Mouse (Mus musculus) adipose tissue, adult 10 weeks (tissue): Measurements from ENCODE around the gene Prnd. TPM values are rescaled to one million over a fixed set of nuclear protein-coding genes. Genes with fewer than 3 reads are reported as not detected.

Experiments
- polyA plus RNA-seq: library from polyadenylated mRNA; stranded (reverse); fragments of 350-450 nt; fragmentation: Illumina TruSeq; extraction: RNeasy Lipid Tissue Mini Kit (QIAGEN cat#74804); gene quantifications from one replicate; pipeline ENCODE4 v1.2.3, GENCODE M21; 2014; ENCODE audit warnings: low read depth, low replicate concordance

Gene Prnd
- 11.5 TPM for polyA plus RNA-seq

GRCm38 (mm10) chr2:131950598-131951095 is at the start of gene Prnd:
Prnd (plus strand) TSS chr2:131950861.

GRCm38 (mm10) chr2:131909683-131910572 is 40.7 kb upstream of the Prnd start, which contains the start of the genes Prnp and Prn:
Prnp (plus strand) TSS chr2:131909928.
Prn (plus strand) TSS chr2:131909957.

Other genes starting within 250 kb of the Prnd start
- 0.20 TPM for gene Erv3, start 91.1 kb upstream of the Prnd start, polyA plus RNA-seq
- 245 TPM for gene Prnp, start 40.9 kb upstream of the Prnd start, polyA plus RNA-seq
- gene Prn, start 40.9 kb upstream of the Prnd start, polyA plus RNA-seq: not detected
- gene Rassf2, start 79.4 kb downstream of the Prnd start, polyA plus RNA-seq: 18.4 TPM
- gene Slc23a2, start 194.2 kb downstream of the Prnd start, polyA plus RNA-seq: 12.7 TPM